Mouse (Mus musculus): ENCODE results near the gene Gm3336. TPM values are rescaled to one million over a fixed set of nuclear protein-coding genes. Genes with fewer than 3 reads are reported as not detected.

Gm3336 gene
- polyA plus RNA-seq, 1 experiment from 2014 or later = not detected

GRCm38 (mm10) chr8:70703287-70703686, 15.1 kb upstream of the Gm3336 start, which contains the start of gene Iqcn:
Gene Iqcn, plus strand, starts transcription at chr8:70703457.
- H3K27ac ChIP-seq (ENCODE audit: low read depth, low read length) = no peak within 1 kb of the TSS
- peak within 1 kb of the TSS; percentile 90 for H3K4me2 ChIP-seq (ENCODE audit: low read depth, low read length)
- no peak within 1 kb of the TSS for H3K9ac ChIP-seq (replicated peaks; ENCODE audit: low read depth, low read length)
- H3K27me3 ChIP-seq (ENCODE audit: control insufficient read depth, insufficient read depth, low read length) = no peaks in the 10 kb centered on the region
- no peak within 1 kb of the TSS for H3K4me3 ChIP-seq (ENCODE audit: low read depth, low read length)
- peaks cover 21% of the 10 kb centered on the region for H3K4me1 ChIP-seq (ENCODE audit: control insufficient read depth, insufficient read depth, low read length)
- H3K36me3 ChIP-seq (ENCODE audit: control insufficient read depth, insufficient read depth, low read length) = no peaks in the 10 kb centered on the region
- H3K9me3 ChIP-seq (ENCODE audit: control insufficient read depth, low read length) = no peaks in the 10 kb centered on the region
- 92% methylated on average over 3 of the region's 3 CpGs for WGBS
- no peak for ATAC-seq (ENCODE audit: low read depth)

- Histone ChIP-seq H3K9ac (replicated peaks; ENCODE audit: low read depth, low read length) (no peak overlapping the region), H3K36me3 (ENCODE audit: control insufficient read depth, insufficient read depth, low read length) (no peaks in the 10 kb centered on the region), H3K4me1 (ENCODE audit: control insufficient read depth, insufficient read depth, low read length) (no peaks in the 10 kb centered on the region; the same call in 1 of the 2 replicates), H3K9me3 (ENCODE audit: control insufficient read depth, low read length) (no peaks in the 10 kb centered on the region), H3K4me3 (ENCODE audit: low read depth, low read length) (no peak overlapping the region), H3K27ac (ENCODE audit: low read depth, low read length) (no peak overlapping the region), H3K27me3 (ENCODE audit: control insufficient read depth, insufficient read depth, low read length) (no peaks in the 10 kb centered on the region), H3K4me2 (ENCODE audit: low read depth, low read length) (no peak overlapping the region)
- ATAC-seq (ENCODE audit: low read depth) = no peak
- WGBS = 93% methylated on average over 14 of the region's 14 CpGs
Measured at GRCm38 (mm10) chr8:70708281-70708680, 10.1 kb upstream of the Gm3336 start.

- ATAC-seq (ENCODE audit: low read depth) = no peak
- no peaks in the 10 kb centered on the region for H3K27me3 ChIP-seq (ENCODE audit: control insufficient read depth, insufficient read depth, low read length)
- H3K4me3 ChIP-seq (ENCODE audit: low read depth, low read length) = no peak overlapping the region
- no peaks in the 10 kb centered on the region for H3K9me3 ChIP-seq (ENCODE audit: control insufficient read depth, low read length)
- H3K9ac ChIP-seq (replicated peaks; ENCODE audit: low read depth, low read length) = no peak overlapping the region
- WGBS = 92% methylated on average over 9 of the region's 9 CpGs
- no peaks in the 10 kb centered on the region for H3K36me3 ChIP-seq (ENCODE audit: control insufficient read depth, insufficient read depth, low read length)
- no peaks in the 10 kb centered on the region for H3K4me1 ChIP-seq (ENCODE audit: control insufficient read depth, insufficient read depth, low read length)
- no peak overlapping the region for H3K27ac ChIP-seq (ENCODE audit: low read depth, low read length)
- H3K4me2 ChIP-seq (ENCODE audit: low read depth, low read length) = no peak overlapping the region
Measured at GRCm38 (mm10) chr8:70709794-70710193, 8.5 kb upstream of the Gm3336 start.

- Histone ChIP-seq H3K4me2 (ENCODE audit: low read depth, low read length) (no peak overlapping the region), H3K4me3 (ENCODE audit: low read depth, low read length) (no peak overlapping the region), H3K36me3 (ENCODE audit: control insufficient read depth, insufficient read depth, low read length) (no peaks in the 10 kb centered on the region), H3K27ac (ENCODE audit: low read depth, low read length) (no peak overlapping the region), H3K27me3 (ENCODE audit: control insufficient read depth, insufficient read depth, low read length) (no peaks in the 10 kb centered on the region), H3K9me3 (ENCODE audit: control insufficient read depth, low read length) (no peaks in the 10 kb centered on the region), H3K9ac (replicated peaks; ENCODE audit: low read depth, low read length) (no peak overlapping the region), H3K4me1 (ENCODE audit: control insufficient read depth, insufficient read depth, low read length) (no peaks in the 10 kb centered on the region)
- WGBS = 94% methylated on average over 1 of the region's 1 CpGs
- ATAC-seq (ENCODE audit: low read depth) = no peak
Measured at GRCm38 (mm10) chr8:70710296-70710695, 8.0 kb upstream of the Gm3336 start.

GRCm38 (mm10) chr8:70711041-70711440, 7.3 kb upstream of the Gm3336 start:
- no peak overlapping the region for H3K27ac ChIP-seq (ENCODE audit: low read depth, low read length)
- H3K4me2 ChIP-seq (ENCODE audit: low read depth, low read length) = no peak overlapping the region
- no peaks in the 10 kb centered on the region for H3K4me1 ChIP-seq (ENCODE audit: control insufficient read depth, insufficient read depth, low read length)
- H3K9me3 ChIP-seq (ENCODE audit: control insufficient read depth, low read length) = no peaks in the 10 kb centered on the region
- no peak for ATAC-seq (ENCODE audit: low read depth)
- H3K27me3 ChIP-seq (ENCODE audit: control insufficient read depth, insufficient read depth, low read length) = no peaks in the 10 kb centered on the region
- H3K36me3 ChIP-seq (ENCODE audit: control insufficient read depth, insufficient read depth, low read length) = no peaks in the 10 kb centered on the region
- H3K9ac ChIP-seq (replicated peaks; ENCODE audit: low read depth, low read length) = no peak overlapping the region
- H3K4me3 ChIP-seq (ENCODE audit: low read depth, low read length) = no peak overlapping the region
- 86% methylated on average over 11 of the region's 11 CpGs for WGBS

- no peak overlapping the region for H3K4me3 ChIP-seq (ENCODE audit: low read depth, low read length)
- no peaks in the 10 kb centered on the region for H3K27me3 ChIP-seq (ENCODE audit: control insufficient read depth, insufficient read depth, low read length)
- 81% methylated on average over 7 of the region's 7 CpGs for WGBS
- H3K4me2 ChIP-seq (ENCODE audit: low read depth, low read length) = no peak overlapping the region
- H3K9me3 ChIP-seq (ENCODE audit: control insufficient read depth, low read length) = no peaks in the 10 kb centered on the region
- no peaks in the 10 kb centered on the region for H3K4me1 ChIP-seq (ENCODE audit: control insufficient read depth, insufficient read depth, low read length)
- H3K36me3 ChIP-seq (ENCODE audit: control insufficient read depth, insufficient read depth, low read length) = no peaks in the 10 kb centered on the region
- no peak overlapping the region for H3K27ac ChIP-seq (ENCODE audit: low read depth, low read length)
- H3K9ac ChIP-seq (replicated peaks; ENCODE audit: low read depth, low read length) = no peak overlapping the region
- ATAC-seq (ENCODE audit: low read depth) = no peak
Measured at GRCm38 (mm10) chr8:70713991-70714390, 4.4 kb upstream of the Gm3336 start.

- 71% methylated on average over 2 of the region's 2 CpGs for WGBS
- Histone ChIP-seq H3K9ac (replicated peaks; ENCODE audit: low read depth, low read length) (no peak overlapping the region), H3K9me3 (ENCODE audit: control insufficient read depth, low read length) (no peaks in the 10 kb centered on the region), H3K27ac (ENCODE audit: low read depth, low read length) (no peak overlapping the region), H3K4me2 (ENCODE audit: low read depth, low read length) (no peak overlapping the region), H3K4me1 (ENCODE audit: control insufficient read depth, insufficient read depth, low read length) (no peaks in the 10 kb centered on the region), H3K36me3 (ENCODE audit: control insufficient read depth, insufficient read depth, low read length) (no peaks in the 10 kb centered on the region), H3K4me3 (ENCODE audit: low read depth, low read length) (no peak overlapping the region), H3K27me3 (ENCODE audit: control insufficient read depth, insufficient read depth, low read length) (no peaks in the 10 kb centered on the region)
- no peak for ATAC-seq (ENCODE audit: low read depth)
Measured at GRCm38 (mm10) chr8:70715086-70715485, 3.3 kb upstream of the Gm3336 start.

- H3K27me3 ChIP-seq (ENCODE audit: control insufficient read depth, insufficient read depth, low read length) = no peaks in the 10 kb centered on the region
Measured at GRCm38 (mm10) chr8:70716521-70717400, 1.6 kb upstream of the Gm3336 start.

GRCm38 (mm10) chr8:70719796-70720270, 1.5 kb downstream of the Gm3336 start:
- ATAC-seq (ENCODE audit: low read depth) = no peak
- Histone ChIP-seq H3K9me3 (ENCODE audit: control insufficient read depth, low read length) (no peaks in the 10 kb centered on the region), H3K4me1 (ENCODE audit: control insufficient read depth, insufficient read depth, low read length) (no peaks in the 10 kb centered on the region), H3K4me2 (ENCODE audit: low read depth, low read length) (no peak overlapping the region), H3K9ac (replicated peaks; ENCODE audit: low read depth, low read length) (no peak overlapping the region), H3K4me3 (ENCODE audit: low read depth, low read length) (no peak overlapping the region), H3K36me3 (ENCODE audit: control insufficient read depth, insufficient read depth, low read length) (no peaks in the 10 kb centered on the region), H3K27ac (ENCODE audit: low read depth, low read length) (no peak overlapping the region), H3K27me3 (ENCODE audit: control insufficient read depth, insufficient read depth, low read length) (no peaks in the 10 kb centered on the region)
- 59% methylated on average over 9 of the region's 9 CpGs for WGBS

More at GRCm38 (mm10) chr8:70716521-70717400, 1.6 kb upstream of the Gm3336 start:
- Histone ChIP-seq H3K4me2 (ENCODE audit: low read depth, low read length) (no peak overlapping the region), H3K4me3 (ENCODE audit: low read depth, low read length) (no peak overlapping the region), H3K9me3 (ENCODE audit: control insufficient read depth, low read length) (no peaks in the 10 kb centered on the region), H3K27ac (ENCODE audit: low read depth, low read length) (no peak overlapping the region), H3K9ac (replicated peaks; ENCODE audit: low read depth, low read length) (no peak overlapping the region), H3K36me3 (ENCODE audit: control insufficient read depth, insufficient read depth, low read length) (no peaks in the 10 kb centered on the region), H3K4me1 (ENCODE audit: control insufficient read depth, insufficient read depth, low read length) (no peaks in the 10 kb centered on the region)
- WGBS = 86% methylated on average over 40 of the region's 40 CpGs
- ATAC-seq (ENCODE audit: low read depth) = no peak
